Mouse (Mus musculus) activated CD4-positive, CD25-positive, alpha-beta regulatory T cell, adult 4 months (primary cell): Measurements from ENCODE around the gene Rad54l2. TPM values are rescaled to one million over a fixed set of nuclear protein-coding genes. Genes with fewer than 3 reads are reported as not detected.

Source experiments
- ATAC-seq: one replicate; pipeline ENCODE4 v1.8.0; 2017
- polyA plus RNA-seq, 2 experiments: library from polyadenylated mRNA; unstranded; fragments of 100-300 nt; shearing (Covaris generic); gene quantifications; one replicate each; pipeline ENCODE4 v1.2.1; 2017

Gene Rad54l2
- 1 to 10 TPM; 3.4 to 3.7 TPM for polyA plus RNA-seq

GRCm38 (mm10) chr9:106788812-106789321 lies at the start of gene Rad54l2:
TSS of gene Rad54l2 (minus strand) at chr9:106789194.
- ATAC-seq = peak; percentile 64

- ATAC-seq = peak; percentile 68
Measured at GRCm38 (mm10) chr9:106822381-106823104, 33.5 kb upstream of the Rad54l2 start.

GRCm38 (mm10) chr9:106821618-106822380 lies 32.8 kb upstream of the Rad54l2 start, which contains the start of gene Dcaf1:
TSS of gene Dcaf1 (plus strand) at chr9:106821874.
- peak; percentile 86 for ATAC-seq

GRCm38 (mm10) chr9:106821050-106821617 lies 32.1 kb upstream of the Rad54l2 start:
- no peak for ATAC-seq

GRCm38 (mm10) chr9:106819201-106819600 lies 30.2 kb upstream of the Rad54l2 start:
- no peak for ATAC-seq

- ATAC-seq = no peak
Measured at GRCm38 (mm10) chr9:106818191-106818590, 29.2 kb upstream of the Rad54l2 start.

GRCm38 (mm10) chr9:106806503-106806902 lies 17.5 kb upstream of the Rad54l2 start:
- ATAC-seq = no peak

GRCm38 (mm10) chr9:106790831-106791230 lies 1.8 kb upstream of the Rad54l2 start:
- no peak for ATAC-seq

GRCm38 (mm10) chr9:106789363-106789762 lies 369 bp upstream of the Rad54l2 start:
- no peak for ATAC-seq

GRCm38 (mm10) chr9:106787979-106788811 lies 799 bp downstream of the Rad54l2 start:
- ATAC-seq = peak; percentile 61

- no peak for ATAC-seq
Measured at GRCm38 (mm10) chr9:106785206-106785605, 3.8 kb downstream of the Rad54l2 start.

GRCm38 (mm10) chr9:106783554-106783953 lies 5.4 kb downstream of the Rad54l2 start:
- ATAC-seq = no peak

- no peak for ATAC-seq
Measured at GRCm38 (mm10) chr9:106780086-106780485, 8.9 kb downstream of the Rad54l2 start.

- no peak for ATAC-seq
Measured at GRCm38 (mm10) chr9:106778319-106778718, 10.7 kb downstream of the Rad54l2 start.

GRCm38 (mm10) chr9:106777423-106777822 lies 11.6 kb downstream of the Rad54l2 start:
- no peak for ATAC-seq

- ATAC-seq = no peak
Measured at GRCm38 (mm10) chr9:106776116-106776515, 12.9 kb downstream of the Rad54l2 start.

GRCm38 (mm10) chr9:106771770-106772169 lies 17.2 kb downstream of the Rad54l2 start:
- ATAC-seq = no peak

GRCm38 (mm10) chr9:106770216-106770615 lies 18.8 kb downstream of the Rad54l2 start:
- no peak for ATAC-seq

GRCm38 (mm10) chr9:106769781-106770180 lies 19.2 kb downstream of the Rad54l2 start:
- no peak for ATAC-seq

- no peak for ATAC-seq
Measured at GRCm38 (mm10) chr9:106756421-106756820, 32.6 kb downstream of the Rad54l2 start.

GRCm38 (mm10) chr9:106755776-106756175 lies 33.2 kb downstream of the Rad54l2 start:
- ATAC-seq = no peak

- ATAC-seq = no peak
Measured at GRCm38 (mm10) chr9:106754311-106754710, 34.7 kb downstream of the Rad54l2 start.
